Mouse (Mus musculus) megakaryocyte, embryonic 14.5 days (primary cell): ENCODE measurements around the gene Mak.

ENCODE experiments used
- FLI1 ChIP-seq: IDR thresholded peaks from 2 replicates; pipeline ENCODE4 v1.6.1; 2012; ENCODE audit warnings: low read length, inconsistent platforms, mixed read lengths
- GATA1 ChIP-seq: IDR thresholded peaks from 3 replicates; pipeline ENCODE4 v1.6.1; 2012; ENCODE audit warnings: mixed read lengths, low read length, inconsistent platforms, borderline replicate concordance

DNA sequence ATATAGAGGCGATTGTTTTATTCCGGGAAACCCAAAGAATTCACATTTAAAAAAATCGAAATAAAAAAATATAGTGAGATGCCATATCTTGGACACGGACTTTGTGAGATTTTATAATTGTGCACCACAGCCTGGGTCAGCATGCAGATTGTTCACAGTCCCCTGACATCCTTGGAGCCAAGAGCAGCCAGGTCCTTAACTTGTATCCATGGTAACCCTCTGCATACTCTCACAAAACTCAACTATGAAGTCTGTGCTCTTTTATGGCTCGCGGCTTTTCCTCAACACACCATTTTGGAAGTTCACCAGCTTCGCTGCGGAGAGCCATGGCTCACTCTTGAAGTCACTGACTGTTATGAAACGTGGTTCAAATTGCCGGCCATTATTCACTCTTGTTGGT lies 14.7 kb upstream of the Mak start:
- TF ChIP-seq GATA1 (no peak), FLI1 (no peak)
